Mouse (Mus musculus) retina, postnatal 1 day (tissue): ENCODE measurements around the gene Zfp112.
"Not testable (repeated sequence)": the region's sequence is repeated elsewhere in the genome, so short reads cannot be mapped to it uniquely, and the experiment has no call there.

Experiments
- DNase-seq: peaks from one replicate; pipeline ENCODE4 v3.0.0-alpha.2; 2012

The Zfp112 gene

DNA sequence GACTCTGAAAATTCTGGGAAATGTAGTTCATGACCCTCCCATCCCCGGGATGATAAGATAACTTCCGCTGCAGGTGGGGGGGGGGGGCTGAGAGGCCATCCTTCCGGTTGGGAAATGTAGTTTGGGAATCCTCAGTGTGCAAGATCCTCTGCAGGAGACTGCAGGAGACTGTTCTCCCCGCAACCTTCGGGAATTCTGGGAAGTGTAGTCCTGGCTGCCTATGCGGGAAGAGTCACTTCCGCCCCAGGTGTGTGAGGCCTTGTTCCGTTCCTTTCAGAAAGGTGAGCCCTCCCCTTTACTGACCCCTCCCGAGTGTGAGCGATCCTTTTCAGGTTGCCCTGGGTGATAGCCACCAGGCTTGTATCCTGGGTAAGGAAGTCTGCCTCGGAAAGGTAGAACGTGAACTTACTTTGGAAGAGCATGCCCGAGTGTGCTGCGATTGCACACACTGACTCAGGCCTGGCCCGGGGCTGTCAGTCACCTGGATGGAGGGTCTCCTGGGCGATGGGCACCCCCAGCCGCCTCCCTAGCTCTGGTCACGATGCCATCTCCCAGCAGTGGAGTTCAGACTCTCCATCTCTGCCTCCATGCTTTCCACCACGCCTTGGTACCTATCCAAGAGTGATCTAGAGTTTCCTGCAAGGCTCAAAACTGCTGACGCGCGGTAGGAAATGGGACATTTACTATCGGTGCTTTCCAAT, at the start of gene Zfp112:
Gene Zfp112, plus strand, starts transcription at position 159 of the 701 bp plus-strand sequence.
- DNase-seq = peak; percentile 98

DNA sequence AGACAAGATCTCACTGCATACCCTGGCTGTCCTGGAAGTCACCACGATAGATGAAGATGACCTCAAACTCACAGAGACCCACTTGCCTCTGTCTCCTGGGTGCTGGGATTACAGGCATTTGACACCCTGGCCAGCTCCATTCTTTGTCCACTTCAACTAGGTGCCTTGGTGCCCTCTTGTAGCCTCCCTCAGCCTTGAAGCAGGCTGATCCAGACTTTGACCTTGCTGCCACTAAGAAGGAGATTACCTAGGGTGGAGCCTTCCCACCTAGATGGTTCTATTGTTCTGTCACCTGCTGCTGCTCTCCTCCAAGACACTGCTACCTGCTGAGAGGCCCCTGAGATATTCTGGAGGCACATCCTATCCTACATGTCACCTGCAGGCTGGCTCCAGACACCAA, 37.7 kb upstream of the Zfp112 start:
- not testable (repeated sequence) for DNase-seq

DNA sequence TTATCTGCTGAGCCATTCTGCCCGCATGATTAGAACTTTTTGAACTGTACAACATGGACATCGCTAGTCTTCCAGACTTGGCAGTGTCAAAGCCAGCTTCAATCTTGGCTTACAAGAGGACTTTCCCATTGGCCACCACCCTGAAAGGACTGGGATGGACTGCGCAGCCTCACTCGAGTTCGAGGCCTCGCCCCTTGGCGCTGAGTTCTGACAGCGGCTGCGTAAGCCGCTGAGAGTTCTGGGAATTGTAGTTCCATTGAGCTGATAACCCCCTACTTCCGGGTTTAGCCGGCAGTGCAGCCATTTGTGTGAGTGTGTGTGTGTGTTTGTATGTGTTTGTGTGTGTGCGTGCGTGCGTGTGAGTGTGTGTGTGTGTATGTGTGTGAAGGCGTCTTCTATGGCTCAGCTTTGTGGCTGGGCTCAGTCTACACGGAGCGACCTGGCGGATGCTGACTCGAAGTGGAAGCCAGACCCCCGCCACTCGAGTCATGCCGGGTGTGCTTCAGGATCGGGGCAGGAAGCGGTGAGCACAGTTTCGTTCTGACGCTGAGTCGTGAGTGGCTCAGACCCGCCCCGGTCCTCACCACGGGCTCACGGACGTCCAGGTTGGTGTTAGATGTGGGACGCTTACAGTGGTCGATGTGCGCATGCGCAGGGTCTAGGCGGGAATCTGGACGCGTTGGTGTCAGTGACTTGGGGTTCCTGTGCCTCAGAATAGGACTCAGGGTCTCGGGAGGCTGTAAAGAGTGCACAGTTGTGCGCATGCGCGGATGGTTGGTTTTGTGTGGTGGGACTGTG, 30.3 kb upstream of the Zfp112 start, which contains the start of gene Zfp180:
Gene Zfp180, plus strand, starts transcription at position 291 of the 798 bp plus-strand sequence.
- DNase-seq = peak; percentile 99

DNA sequence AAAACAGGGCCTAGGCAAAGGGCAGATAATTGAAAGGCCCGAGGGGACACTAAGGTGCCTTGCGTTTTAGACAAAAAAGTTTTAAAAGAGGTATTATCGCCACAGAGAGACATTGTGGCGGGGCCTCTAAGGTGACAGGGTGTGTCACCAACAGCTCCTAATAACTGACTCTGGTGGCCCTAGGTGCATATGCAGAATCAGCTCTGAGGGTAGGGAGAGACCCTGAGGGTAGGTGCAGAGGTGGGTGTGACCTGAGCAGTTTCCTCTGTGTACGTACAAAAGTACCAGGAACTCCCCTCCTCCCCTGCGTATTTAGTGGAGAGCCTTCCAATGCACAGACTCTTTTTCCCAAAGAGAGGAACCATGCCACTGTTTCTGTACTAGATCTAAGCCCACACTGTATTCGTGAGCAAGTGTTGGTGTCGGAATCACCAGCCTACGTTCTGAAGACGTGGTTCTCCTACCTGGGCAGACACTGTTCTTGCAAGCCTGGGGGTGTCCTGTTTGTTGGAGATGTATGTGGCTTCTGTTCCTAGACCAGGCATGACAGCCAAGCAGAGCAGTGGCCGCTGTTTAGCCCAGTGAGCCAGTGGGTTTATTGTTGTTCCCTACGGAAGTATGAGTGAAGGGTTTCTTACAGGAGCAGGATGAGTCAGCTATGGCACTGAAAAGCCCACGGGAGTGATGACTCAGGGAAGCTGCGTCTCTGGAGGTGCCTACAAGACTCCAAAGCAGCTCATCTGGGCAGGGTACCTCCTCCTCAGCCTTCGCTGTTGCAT, 29.5 kb upstream of the Zfp112 start:
- no peak for DNase-seq

DNA sequence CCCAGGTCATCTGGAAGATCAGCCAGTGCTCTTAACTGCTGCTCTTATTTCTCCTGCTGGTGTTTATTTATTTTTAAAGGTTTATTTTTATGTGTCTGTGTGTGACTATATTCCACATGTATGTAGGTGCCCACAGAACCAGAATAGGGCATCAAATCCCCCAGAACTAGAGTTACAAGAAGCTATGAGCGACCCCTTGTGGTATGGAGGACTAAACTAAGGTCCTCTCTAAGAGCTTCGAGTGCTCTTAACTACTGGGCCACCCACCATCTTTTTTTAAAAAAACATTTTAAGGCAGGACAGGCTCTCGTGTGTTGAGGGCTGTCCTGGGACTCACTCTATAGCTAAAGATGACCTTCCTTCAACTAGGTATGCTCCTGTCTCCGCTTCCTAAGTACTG, 25.2 kb upstream of the Zfp112 start:
- no peak for DNase-seq

DNA sequence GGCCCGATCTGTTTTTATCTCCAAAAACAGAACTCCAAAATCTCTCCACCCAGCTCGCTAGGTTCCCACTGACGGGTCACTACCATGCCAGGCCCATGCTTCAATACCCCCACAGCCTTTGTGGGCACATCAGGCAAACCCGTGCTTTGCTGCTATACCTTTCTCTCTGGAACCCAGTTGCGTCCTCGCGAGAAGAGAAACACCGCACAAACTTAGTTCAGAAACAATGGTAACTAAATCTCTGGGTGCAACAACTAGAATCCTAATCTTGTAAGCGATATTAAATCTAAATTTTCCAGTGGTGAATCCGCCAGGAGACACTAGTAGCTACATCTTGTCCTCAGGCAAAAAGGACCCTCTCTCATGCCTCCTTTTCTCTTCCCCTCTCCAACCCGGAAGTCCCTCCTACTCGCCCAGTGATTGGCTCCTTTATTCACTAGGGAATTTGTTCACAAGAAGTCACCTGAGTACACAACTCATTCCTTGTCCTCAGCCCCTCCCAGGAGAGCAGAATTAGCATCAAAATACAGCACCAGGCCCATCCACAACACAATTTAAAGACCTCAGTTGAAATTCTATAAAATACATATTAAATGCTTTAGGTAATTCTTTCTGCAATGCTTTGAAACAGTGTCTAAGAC, 24.5 kb upstream of the Zfp112 start:
- no peak for DNase-seq

DNA sequence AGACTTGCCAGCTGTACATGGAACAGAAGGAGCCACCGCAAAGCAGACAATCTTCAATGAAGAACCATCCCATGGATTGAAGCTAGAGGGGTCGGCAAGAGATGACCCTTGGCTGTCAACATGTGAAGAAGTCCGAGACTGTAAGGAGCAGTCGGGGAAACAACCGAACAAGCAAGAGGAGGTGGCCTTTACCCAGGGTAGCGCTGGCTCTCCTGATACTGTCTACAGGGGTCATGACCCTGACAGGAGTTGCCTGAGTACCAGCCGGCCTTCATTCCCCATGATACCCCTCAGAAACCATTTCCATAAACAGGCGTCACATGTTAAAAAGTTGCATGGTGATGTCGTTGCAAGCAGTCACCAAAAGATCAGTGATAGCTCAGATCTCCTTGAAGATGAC, 7.7 kb upstream of the Zfp112 start:
- no peak for DNase-seq

DNA sequence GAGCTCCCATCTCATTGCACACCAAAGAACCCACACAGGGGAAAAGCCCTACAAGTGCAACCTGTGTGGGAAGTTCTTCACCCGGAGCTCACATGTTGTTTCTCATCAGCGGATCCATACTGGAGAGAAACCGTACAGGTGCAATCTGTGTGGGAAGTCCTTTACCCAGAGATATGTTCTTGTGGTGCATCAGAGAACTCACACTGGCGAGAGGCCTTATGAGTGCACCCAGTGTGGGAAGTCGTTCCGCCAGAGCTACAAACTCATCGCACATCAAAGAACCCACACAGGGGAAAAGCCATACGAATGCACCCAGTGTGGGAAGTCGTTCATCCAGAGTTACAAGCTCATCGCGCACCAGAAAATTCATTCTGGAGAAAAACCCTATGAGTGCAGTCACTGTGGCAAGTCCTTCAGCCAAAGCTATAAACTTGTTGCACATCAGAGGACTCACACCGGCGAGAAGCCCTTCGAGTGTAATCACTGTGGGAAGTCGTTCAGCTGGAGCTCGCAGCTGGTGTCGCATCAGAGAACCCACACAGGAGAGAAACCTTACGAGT, 6.9 kb upstream of the Zfp112 start:
- DNase-seq = peak; percentile 27

DNA sequence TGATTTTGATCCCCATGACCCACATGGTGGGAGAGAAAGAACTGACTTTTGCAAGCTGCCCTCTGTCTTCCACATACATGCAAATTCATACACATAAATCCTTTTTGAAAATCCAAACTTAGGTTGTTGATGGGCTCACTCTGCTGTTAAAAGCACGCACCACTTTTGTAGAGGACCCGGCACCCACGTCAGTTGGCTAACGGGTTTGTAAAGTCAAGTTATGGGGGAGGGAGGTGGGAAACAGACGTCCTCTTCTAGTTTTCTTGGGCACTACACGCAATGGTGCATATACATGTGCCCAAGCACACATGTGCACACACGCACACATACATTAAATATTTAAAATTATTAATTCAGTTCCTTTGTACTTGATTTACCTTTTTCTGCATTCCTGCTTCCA, 1.3 kb upstream of the Zfp112 start:
- no peak for DNase-seq

DNA sequence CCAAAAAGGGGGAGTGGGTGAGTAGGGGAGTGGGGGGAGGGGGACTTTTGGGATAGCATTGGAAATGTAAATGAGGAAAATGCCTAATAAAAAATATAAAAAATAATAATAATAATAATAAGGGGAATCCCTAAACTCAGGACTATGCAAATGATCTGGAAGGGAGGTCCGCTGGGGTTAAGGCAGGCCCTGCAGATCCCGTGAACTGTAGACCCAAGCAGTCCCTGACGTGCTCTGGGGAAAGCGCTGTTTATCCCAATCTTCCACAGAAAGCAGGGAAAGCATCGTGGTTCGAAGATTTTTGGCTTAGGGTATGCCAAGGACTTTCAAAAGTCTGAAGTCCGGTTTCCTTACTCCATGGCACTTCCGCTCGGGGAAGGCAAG, 350 bp upstream of the Zfp112 start:
- no peak for DNase-seq

DNA sequence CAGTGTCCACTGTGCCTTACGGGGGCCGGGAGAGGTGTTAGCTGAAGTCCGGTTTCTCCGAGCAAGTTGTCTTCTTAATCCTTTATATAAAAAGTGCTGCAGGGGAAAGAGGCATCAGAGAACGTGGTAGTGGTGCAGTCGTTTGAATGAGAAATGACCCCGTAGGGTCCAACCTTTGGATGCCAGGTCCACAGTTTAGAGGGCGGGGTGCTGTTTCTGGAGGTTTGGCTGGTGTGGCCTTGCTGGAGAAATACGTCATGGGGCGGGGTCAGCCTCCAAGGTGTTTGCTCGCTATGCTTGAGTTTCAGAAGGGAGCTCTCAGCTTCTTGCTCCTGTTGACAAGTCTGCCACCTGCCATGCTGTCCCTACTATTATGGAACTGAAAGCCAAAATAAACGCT, 887 bp downstream of the Zfp112 start:
- peak; percentile 27 for DNase-seq

DNA sequence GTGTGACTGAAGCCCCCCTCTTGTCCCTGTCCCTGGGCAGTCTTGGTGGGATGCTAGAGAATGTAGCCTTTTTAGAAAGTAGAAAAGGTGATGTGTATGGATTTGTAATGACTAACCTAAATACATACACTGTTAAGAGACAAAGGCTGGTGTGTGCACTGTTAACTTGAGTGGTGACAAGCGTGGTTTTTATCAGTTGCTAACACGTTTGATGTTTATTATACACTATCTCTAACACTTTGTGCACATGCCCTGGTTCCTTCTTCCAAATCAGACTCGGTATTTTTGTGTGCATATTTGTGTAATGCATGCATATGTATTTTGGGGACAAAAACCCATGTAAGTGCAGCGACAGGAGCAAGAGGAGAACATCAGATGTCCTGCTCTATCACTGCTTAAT, 4.5 kb downstream of the Zfp112 start:
- no peak for DNase-seq

DNA sequence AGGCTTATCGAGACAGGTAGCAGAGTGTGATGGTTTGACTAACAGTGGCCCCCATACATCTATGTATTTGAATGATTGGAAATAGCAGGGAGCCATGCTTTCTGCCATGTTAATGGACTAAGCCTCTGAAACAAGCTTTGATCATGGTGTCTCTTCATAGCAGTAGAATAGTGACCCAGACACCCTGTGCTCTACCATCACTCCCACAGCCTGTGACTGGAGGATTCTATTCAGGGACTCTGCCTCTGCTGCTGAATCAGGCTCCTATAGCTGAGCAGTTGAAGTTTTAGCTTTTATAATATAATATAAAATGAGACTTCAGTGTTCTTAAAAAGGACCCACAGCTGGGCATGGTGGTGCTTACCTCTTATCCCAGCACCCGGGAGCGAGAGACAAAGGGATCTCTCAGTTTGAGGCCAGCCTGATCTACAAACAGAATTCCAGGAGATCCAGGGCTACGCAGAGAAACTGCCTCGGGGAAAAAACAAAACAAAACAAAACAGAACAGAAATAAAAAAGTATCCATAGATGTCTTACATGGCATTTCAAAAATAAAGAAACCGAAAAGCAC, 21.4 kb downstream of the Zfp112 start:
- no peak for DNase-seq

DNA sequence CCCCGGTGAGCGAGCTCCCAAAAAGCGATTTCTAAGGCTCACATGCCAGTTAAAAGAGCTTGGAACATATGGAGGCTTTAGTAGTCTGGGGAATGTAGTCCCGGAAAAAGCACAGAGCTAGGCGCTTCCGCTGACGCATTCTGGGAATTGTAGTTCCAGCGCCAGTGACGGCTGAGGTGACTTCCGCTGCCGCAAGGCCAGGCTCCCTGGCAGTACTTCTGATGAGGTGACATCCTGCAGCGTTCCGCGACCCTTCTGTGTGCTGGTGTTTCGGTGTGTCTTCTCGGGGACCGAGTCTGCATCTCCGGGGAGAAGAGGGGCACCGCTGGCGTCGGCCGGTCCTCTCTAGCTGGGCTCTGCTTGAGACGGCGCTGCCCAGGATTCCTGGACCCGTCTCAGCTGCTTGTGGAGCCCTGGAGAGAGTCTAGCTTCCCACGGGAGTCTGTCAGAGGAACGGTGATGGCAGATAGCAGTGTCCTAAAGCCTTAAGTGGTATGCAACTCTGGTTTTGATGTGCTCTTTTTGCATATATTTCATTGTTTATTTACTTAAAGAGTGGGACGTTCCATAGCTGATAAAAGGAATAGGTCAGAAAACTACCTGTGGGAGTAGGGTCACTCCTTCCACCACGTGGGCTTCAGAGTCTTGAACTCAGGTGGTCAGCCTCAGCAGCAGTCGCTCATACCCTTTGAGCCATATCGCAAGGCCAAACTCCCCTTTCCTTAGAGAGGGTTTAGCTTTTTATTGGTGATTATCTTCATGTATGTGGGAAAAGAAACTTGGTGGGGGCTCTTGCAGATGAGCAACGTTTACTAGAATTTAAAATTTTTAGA, 22.1 kb downstream of the Zfp112 start, which contains the start of gene Zfp235:
Gene Zfp235, plus strand, starts transcription at position 174 of the 833 bp plus-strand sequence.
- peak; percentile 93 for DNase-seq

DNA sequence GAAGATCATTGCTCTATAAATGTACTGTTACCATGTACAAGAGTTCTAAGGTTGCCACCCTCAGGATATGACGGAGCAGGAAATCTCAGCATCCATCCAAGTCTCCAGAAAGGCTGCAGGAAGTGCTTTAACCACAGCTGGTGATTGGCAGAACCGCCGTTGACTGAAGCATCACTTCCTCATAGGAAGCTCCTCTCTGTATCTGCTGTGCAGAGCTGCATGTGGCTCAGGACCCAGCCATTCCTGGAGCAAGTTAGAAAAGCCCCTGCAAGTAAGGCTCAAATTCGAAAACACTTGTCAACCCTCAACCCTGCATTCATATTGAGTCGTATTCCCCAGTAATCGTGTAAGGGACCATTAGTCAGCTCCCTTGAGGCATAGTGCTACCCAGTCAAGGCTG, 30.5 kb downstream of the Zfp112 start:
- DNase-seq = no peak

DNA sequence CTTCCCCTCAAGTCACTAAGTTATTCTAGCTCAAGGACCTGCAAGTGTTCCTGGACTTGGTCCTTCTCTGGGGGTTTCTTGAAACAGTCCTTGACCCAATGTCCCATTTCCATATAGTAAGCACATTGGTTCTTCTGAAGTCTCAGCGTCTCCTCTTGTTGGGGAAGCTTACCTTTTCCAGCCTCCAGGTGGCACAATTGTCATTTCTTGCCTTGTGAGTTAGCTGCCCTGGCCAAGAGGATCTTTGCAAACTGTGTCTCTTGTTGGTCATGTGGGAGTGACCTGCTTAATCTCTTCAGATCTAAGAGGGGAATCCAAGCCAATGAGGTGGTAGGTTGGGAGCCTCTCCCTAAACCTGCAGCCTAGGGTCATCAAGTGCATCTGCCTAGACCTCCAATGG, 41.2 kb downstream of the Zfp112 start:
- peak; percentile 58 for DNase-seq

DNA sequence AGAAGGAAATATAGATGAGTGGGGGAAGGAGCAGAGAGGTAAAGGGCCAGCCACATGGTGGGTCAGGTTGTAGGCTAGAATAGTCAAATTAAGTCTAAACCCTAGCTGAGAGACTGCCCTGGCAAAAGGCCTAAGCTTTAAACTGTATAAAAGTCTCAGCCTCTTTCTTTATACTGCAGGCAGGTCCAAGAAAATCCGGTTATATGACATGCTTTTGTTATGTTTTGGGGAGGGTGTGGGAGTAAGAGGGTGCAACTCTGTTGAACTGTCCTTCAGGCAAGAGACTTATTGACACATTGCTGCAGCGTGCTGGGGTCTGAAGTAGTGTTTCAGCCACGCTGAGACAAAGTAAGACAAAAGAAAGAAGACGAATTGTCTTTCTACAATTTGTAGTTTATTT, 60.1 kb downstream of the Zfp112 start:
- no peak for DNase-seq

DNA sequence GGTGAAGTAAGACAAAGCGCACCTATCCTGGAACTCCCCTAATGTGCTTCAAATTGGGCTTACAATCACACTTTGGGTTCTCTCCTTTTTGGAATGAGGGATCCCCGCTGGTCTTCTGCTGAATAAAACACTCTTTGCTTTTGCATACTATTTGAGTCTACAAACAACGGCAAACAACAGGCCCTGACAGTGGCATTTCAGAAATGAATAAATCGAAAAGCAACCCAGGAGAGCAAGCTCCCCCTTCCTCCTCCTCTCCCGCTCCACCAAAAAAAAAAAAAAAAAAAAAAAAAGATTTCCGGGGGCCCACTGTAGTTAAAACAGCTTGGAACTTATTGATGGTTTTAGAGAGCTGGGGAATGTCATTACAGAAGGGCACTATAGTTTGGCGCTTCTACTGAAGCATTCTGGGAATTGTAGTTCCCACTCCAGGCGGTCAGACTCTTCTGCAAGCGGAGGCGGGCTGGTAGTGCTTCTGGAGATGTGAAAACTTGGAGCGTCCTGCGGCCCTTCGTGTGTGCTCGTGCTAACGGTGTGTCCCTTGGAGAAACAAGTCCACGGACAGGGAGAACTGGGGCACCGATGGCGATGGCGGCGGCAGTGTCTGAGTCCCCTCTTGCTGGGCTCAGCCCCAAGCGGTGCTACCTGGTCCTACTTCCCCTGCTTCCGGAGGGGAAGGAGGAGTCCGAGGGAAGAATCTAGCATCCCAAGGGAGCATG, 62.7 kb downstream of the Zfp112 start, which contains the start of gene Zfp114:
Gene Zfp114, plus strand, starts transcription at position 443 of the 719 bp plus-strand sequence.
- peak; percentile 92 for DNase-seq

DNA sequence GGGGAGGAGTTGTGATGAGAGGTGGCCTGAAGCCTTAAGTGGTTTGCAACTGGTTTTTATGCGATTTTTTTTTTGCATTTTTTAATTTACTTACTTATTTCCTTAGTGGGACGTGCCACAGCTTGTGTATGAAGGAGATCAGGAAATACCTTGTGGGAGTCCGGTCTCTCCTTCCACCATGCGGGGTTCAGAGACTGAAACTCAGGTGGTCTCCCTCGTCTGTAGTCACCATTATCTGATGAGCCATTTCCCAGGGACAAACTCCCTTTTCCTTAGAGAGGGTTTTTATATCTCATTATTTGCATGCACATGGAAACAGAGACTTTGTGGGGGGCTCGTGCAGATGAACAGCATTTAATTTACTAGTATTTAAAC, 63.2 kb downstream of the Zfp112 start:
- DNase-seq = no peak
